In genomic region chr16:25528313-25528712, GRCm38 (mm10) we compare ENCODE assay signal across 17 mouse cellular contexts.
"Had no signal": no experiment of that assay in that cellular context is flagged by ENCODE, and none has a peak within 500 bp of the region (broad histone marks: within the 10 kb centered on the region; RNA-seq: fewer than 3 reads in every experiment).

No protein-coding gene starts in this region.

- H3K27me3 ChIP-seq: liver, embryonic 15.5 days; midbrain, embryonic 12.5 days; neural tube, embryonic 13.5 days; stomach, embryonic 15.5 days had no signal

- H3K4me3 ChIP-seq: left cerebral cortex, adult 2 months; limb, embryonic 10.5 days; liver, embryonic 15.5 days; midbrain, embryonic 12.5 days; neural tube, embryonic 13.5 days; stomach, embryonic 15.5 days had no signal

- H3K27ac ChIP-seq: kidney, postnatal 0 days; left cerebral cortex, adult 2 months; limb, embryonic 10.5 days; liver, embryonic 15.5 days; midbrain, embryonic 12.5 days; neural tube, embryonic 13.5 days; stomach, embryonic 15.5 days had no signal

- DNase-seq: kidney, adult 9 months; kidney, postnatal 36 days; lung, adult 2 months; lung, postnatal 4 days; retina, postnatal 1 day; right cerebral cortex, postnatal 4 days; thymus, postnatal 4 days had no signal

- H3K4me2 ChIP-seq: liver, embryonic 11.5 days; liver, embryonic 15.5 days; midbrain, embryonic 12.5 days; neural tube, embryonic 13.5 days; stomach, embryonic 15.5 days had no signal

- ATAC-seq: lung, postnatal 0 days; midbrain, embryonic 16.5 days had no signal

- H3K4me1 ChIP-seq: limb, embryonic 10.5 days; liver, embryonic 15.5 days; midbrain, embryonic 12.5 days; neural tube, embryonic 13.5 days; stomach, embryonic 15.5 days had no signal

- H3K9me3 ChIP-seq: limb, embryonic 10.5 days; liver, embryonic 15.5 days; midbrain, embryonic 12.5 days; neural tube, embryonic 13.5 days; stomach, embryonic 15.5 days had no signal

- H3K36me3 ChIP-seq: limb, embryonic 10.5 days; liver, embryonic 15.5 days; midbrain, embryonic 12.5 days; neural tube, embryonic 13.5 days; stomach, embryonic 15.5 days had no signal

- H3K9ac ChIP-seq: liver, embryonic 15.5 days; midbrain, embryonic 12.5 days; neural tube, embryonic 13.5 days; stomach, embryonic 15.5 days had no signal
